Mouse (Mus musculus) lung, adult 2 months (tissue): ENCODE measurements at regions not wholly inside any gene's neighbourhood (a gene's known extent, or its start where the extent isn't known, plus 50 kb on each side); places are given as distances from the start of the nearest gene placed in this dataset.

Experiments used
- DNase-seq: peaks from one replicate; pipeline ENCODE4 v3.0.0; 2022
- H3K4me1 ChIP-seq: fragments of 200-500 bp; 2 replicates; pipeline ENCODE4 v1.6.1; 2011; ENCODE audit warnings: low read length; ENCODE audit not compliant: control insufficient read depth, insufficient read depth
- H3K4me3 ChIP-seq: fragments of 200-500 bp; replicated peaks from 2 replicates; pipeline ENCODE3; 2011; ENCODE audit warnings: low read depth, mild to moderate bottlenecking, control low read depth, low read length; ENCODE audit errors: extremely low read depth
- CTCF ChIP-seq: fragments of 200-500 bp; IDR thresholded peaks from 2 replicates; pipeline ENCODE4 v1.5.1; 2011; ENCODE audit warnings: mild to moderate bottlenecking, low read length, control low read depth; ENCODE audit not compliant: insufficient read depth
- POLR2A ChIP-seq: fragments of 200-500 bp; IDR thresholded peaks from 2 replicates; pipeline ENCODE4 v1.6.1; 2011; ENCODE audit warnings: low read depth, mild to moderate bottlenecking, control low read depth, low read length, borderline replicate concordance; ENCODE audit errors: extremely low read depth
- WGBS: fragments of 180-500 bp; shearing (Covaris S2); methylation state at CpG from one replicate; pipeline ENCODE4 v1.1.7; 2018; 5-methylcytosine and 5-hydroxymethylcytosine counted together

- TF ChIP-seq CTCF (no peak), POLR2A (no peak)
- Histone ChIP-seq H3K4me3 (no peak overlapping the region), H3K4me1 (no peaks in the 10 kb centered on the region)
- no peak for DNase-seq
- 68% methylated on average over 5 of the region's 5 CpGs for WGBS
Measured at GRCm38 (mm10) chr15:61165050-61165449, 242.2 kb upstream of the A1bg start.

- TF ChIP-seq POLR2A, result no peak
- no peak for TF ChIP-seq CTCF
- DNase-seq, result no peak
- Histone ChIP-seq H3K4me1 (no peaks in the 10 kb centered on the region), H3K4me3 (no peak overlapping the region)
- 42% methylated on average over 5 of the region's 5 CpGs for WGBS
Measured at GRCm38 (mm10) chr15:61161397-61161796, 238.6 kb upstream of the A1bg start.

DNA sequence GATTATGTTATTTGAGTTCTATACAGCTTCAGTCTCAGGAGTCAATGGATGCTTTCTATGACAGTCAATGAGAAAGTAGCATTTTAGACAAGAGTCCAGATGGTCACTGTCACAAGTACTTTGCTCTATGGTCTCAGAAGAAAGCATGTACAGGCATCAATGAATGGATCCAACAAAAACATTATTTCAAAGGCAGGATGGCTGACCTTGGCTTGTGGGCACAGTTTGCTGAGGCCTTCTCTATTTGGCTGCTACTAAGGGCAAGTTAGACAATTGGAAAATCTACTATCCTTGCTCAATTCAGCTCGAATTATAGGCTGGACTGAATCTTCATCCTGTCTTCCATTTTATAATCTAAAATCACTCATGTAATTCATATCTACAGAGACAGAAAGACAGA is 237.9 kb upstream of the A1bg start:
- TF ChIP-seq CTCF (no peak), POLR2A (no peak)
- WGBS, result 77% methylated on average over 1 of the region's 1 CpGs
- Histone ChIP-seq H3K4me3 (no peak overlapping the region), H3K4me1 (no peaks in the 10 kb centered on the region)
- DNase-seq, result no peak

DNA sequence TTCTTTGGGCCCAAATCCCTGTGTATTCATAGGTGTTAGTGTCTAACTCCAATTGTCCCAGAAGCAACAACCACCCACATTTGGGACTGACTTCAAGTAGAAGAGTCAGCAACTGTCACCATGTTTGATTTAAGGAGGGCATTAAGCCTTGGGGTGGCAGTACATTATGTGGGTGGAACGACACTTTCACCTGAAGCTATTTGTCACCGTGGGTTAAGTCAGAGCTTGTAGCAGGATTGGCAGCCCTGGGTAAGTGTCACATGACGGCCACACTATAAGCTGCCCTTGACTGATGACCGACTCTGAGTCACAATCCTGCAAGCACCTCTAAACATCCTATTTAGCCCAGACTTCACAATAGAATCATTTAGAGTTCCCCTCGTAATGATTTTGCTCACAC is 236.7 kb upstream of the A1bg start:
- TF ChIP-seq CTCF (no peak), POLR2A (no peak)
- WGBS, result 91% methylated on average over 5 of the region's 5 CpGs
- Histone ChIP-seq H3K4me3 (no peak overlapping the region), H3K4me1 (no peaks in the 10 kb centered on the region)
- DNase-seq, result no peak

DNA sequence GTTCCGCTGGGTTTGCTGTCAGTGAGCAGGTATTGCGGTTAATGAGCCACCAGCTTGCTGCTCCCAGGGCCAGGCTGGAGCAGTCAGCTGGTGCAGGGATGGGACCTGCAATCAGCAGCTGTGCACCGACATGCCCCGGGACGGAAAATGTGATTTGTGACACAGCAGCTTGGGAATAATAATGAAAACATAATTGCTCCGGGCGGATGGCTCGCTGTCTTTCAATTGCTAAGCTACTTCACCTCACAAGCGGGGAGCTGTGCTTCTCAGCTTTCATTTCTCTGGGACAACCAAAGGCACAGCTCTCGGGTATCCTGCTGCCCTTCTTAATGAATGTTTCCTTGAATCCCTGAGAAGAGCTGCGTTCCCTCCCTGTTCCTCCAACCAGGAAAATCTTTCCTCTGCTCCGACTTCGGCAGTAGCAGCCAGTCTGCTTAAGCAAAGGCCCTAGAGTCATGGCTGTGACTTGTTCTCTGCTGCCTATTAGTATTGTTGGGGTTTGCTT is 235.3 kb upstream of the A1bg start:
- TF ChIP-seq CTCF, result no peak
- no peak for TF ChIP-seq POLR2A
- peak; percentile 10 for DNase-seq
- peak overlapping the region; percentile 24 for H3K4me3 ChIP-seq
- WGBS, result 29% methylated on average over 13 of the region's 13 CpGs
- no peaks in the 10 kb centered on the region for H3K4me1 ChIP-seq

- DNase-seq, result peak; percentile 86
- WGBS, result 3% methylated on average over 13 of the region's 13 CpGs
Measured at GRCm38 (mm10) chr15:61157543-61157942, 234.7 kb upstream of the A1bg start.

GRCm38 (mm10) chr15:61155530-61155929 is 232.7 kb upstream of the A1bg start:
- Histone ChIP-seq H3K4me3 (no peak overlapping the region), H3K4me1 (no peaks in the 10 kb centered on the region)
- TF ChIP-seq CTCF (no peak), POLR2A (no peak)
- DNase-seq, result no peak
- 59% methylated on average over 7 of the region's 7 CpGs for WGBS

More at GRCm38 (mm10) chr15:61157543-61157942, 234.7 kb upstream of the A1bg start:
- Histone ChIP-seq H3K4me3 (no peak overlapping the region), H3K4me1 (no peaks in the 10 kb centered on the region)
- TF ChIP-seq POLR2A, result no peak
- peak; percentile 99 for TF ChIP-seq CTCF

DNA sequence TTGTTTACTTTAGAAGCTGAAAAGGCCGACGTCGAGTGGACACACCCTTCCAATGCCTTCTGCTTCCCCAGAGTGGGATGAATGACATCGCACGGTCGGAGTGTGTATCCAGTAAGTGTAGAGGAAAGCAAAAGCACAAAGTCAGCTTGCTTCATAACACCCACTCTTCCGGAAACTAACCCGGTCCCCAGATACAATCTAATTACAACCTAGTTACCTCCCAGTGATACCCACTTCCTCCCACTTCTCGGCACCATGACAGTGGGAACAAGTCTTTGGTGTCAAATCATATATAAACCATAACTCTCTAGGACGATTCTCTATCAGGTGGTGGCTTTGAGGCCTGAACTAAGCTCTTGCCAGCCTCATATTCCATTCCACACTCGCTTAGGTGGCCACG is 231.4 kb upstream of the A1bg start:
- Histone ChIP-seq H3K4me3 (no peak overlapping the region), H3K4me1 (no peaks in the 10 kb centered on the region)
- no peak for TF ChIP-seq CTCF
- TF ChIP-seq POLR2A, result no peak
- 65% methylated on average over 12 of the region's 12 CpGs for WGBS
- DNase-seq, result no peak

DNA sequence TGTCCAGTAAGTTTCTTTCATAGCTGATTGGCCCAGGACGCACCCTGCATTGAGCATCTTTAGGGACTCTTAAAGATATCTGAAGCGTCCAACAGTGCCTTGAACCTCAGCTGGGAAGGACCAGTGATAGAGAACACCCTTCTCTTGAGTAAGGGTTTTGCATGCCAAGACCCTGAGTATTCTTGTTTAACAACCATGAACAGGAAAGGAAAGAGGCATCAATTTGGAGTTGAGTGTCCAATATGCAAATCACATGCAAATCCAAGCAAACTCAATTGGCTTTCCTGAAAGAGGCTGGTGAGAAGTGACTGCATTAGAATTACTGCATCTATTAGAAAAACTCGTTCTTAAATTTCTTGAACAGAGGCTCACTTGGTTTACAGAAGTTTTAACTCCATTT is 220.0 kb upstream of the A1bg start:
- Histone ChIP-seq H3K4me1 (no peaks in the 10 kb centered on the region), H3K4me3 (no peak overlapping the region)
- TF ChIP-seq CTCF (no peak), POLR2A (no peak)
- 81% methylated on average over 3 of the region's 3 CpGs for WGBS
- DNase-seq, result no peak

DNA sequence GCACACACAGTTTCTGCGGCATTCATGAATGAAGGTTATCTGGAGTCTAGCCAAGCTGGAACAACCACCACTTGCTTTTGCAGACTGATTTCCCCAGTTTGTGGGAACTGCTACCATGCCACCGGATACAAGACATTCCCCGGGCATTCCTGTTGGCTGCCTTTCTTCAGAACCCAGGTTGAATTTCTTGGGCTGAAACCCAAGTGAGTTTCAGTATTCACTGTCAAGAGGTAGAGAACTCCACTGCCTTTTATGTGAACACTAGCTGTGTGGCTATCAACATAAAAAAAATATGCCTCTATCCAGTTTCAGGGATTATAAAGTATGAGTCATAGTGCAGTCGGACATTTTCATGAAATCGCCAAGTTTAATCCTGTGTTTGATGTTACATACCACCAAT is 216.3 kb upstream of the A1bg start:
- Histone ChIP-seq H3K4me3 (no peak overlapping the region), H3K4me1 (no peaks in the 10 kb centered on the region)
- 67% methylated on average over 5 of the region's 5 CpGs for WGBS
- TF ChIP-seq CTCF, result no peak
- TF ChIP-seq POLR2A, result no peak
- no peak for DNase-seq
